Mouse (Mus musculus) intestine, embryonic 14.5 days (tissue): ENCODE results near the gene Man2a2. TPM values are rescaled to one million over a fixed set of nuclear protein-coding genes. Genes with fewer than 3 reads are reported as not detected.
A peak's percentile ranks its signal among the peaks of the same experiment; 100 is the strongest.

Source experiments
- ATAC-seq: fragments of 200-750 bp; cut with Nextera tagmentation; replicated peaks from 2 replicates; pipeline ENCODE4 v1.8.0; 2017; ENCODE audit warnings: low read depth, moderate number of reproducible peaks, moderate TSS enrichment, moderate library complexity; ENCODE audit not compliant: low FRiP score, low TSS enrichment
- DNase-seq: peaks from one replicate; pipeline ENCODE4 v3.0.0-alpha.2; 2018; ENCODE audit warnings: low spot score
- H3K27ac ChIP-seq: fragments of 300-500 bp; sonication (generic); 2 replicates; pipeline ENCODE4 v1.5.1; 2014; ENCODE audit warnings: low read depth, mild to moderate bottlenecking, control low read depth
- H3K27me3 ChIP-seq: fragments of 300-500 bp; sonication (generic); replicated peaks from 2 replicates; pipeline ENCODE4 v1.6.1; 2014; ENCODE audit warnings: low read length, control low read depth; ENCODE audit not compliant: control insufficient read depth, insufficient read depth
- H3K36me3 ChIP-seq: fragments of 300-500 bp; sonication (generic); 2 replicates; pipeline ENCODE4 v1.6.1; 2014; ENCODE audit warnings: low read length, control low read depth; ENCODE audit not compliant: control insufficient read depth, insufficient read depth
- H3K4me1 ChIP-seq: fragments of 300-500 bp; sonication (generic); replicated peaks from 2 replicates; pipeline ENCODE4 v1.6.1; 2014; ENCODE audit warnings: low read length, control low read depth, mixed read lengths; ENCODE audit not compliant: control insufficient read depth, insufficient read depth
- H3K4me2 ChIP-seq: fragments of 300-500 bp; sonication (generic); 2 replicates; pipeline ENCODE4 v1.6.1; 2014; ENCODE audit warnings: low read length
- H3K4me3 ChIP-seq: fragments of 300-500 bp; sonication (generic); 2 replicates; pipeline ENCODE4 v1.5.1; 2014; ENCODE audit warnings: low read depth, low read length, control low read depth, mixed read lengths
- H3K9ac ChIP-seq: fragments of 300-500 bp; sonication (generic); 2 replicates; pipeline ENCODE4 v1.6.1; 2014; ENCODE audit warnings: mild to moderate bottlenecking, low read length
- H3K9me3 ChIP-seq: fragments of 300-500 bp; sonication (generic); 2 replicates; pipeline ENCODE4 v1.6.1; 2016; ENCODE audit warnings: low read length, control low read depth; ENCODE audit not compliant: control insufficient read depth
- WGBS: fragments of 180-500 bp; shearing (Covaris S2); extraction: QIAGEN DNeasy Blood & Tissue Kit; methylation state at CpG from one replicate; pipeline ENCODE4 v1.1.7; 2014; 5-methylcytosine and 5-hydroxymethylcytosine counted together
- polyA plus RNA-seq: library from polyadenylated mRNA; unstranded; fragments of >200 nt; fragmentation: Nextera tagmentation; extraction: Ambion mirVana; gene quantifications from 2 replicates; pipeline ENCODE4 v1.2.1, GENCODE M21; 2014

Gene Man2a2
- polyA plus RNA-seq, 1 experiment from 2014 or later: 17.4 TPM

DNA sequence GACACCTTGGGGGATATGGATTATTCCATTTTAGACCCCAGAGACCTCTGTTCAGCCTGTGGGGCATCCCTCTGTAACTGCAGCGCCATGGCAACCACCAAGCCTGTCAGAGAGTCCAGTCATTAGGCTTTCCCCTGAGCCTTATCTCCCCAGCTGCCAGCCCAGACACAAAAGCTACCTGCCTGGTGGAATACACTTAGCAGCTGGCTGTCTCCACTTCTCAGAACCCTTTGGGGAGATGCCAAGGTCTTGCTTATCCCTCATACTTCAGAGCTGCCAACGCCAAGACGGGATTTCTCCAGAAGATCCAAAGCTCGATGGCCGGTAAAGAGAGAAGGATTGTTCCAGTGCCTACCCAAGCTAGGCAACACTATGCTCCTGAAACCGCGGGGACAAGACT, 29.4 kb downstream of the Man2a2 start:
- Histone ChIP-seq H3K9me3 (no peaks in the 10 kb centered on the region), H3K4me3 (no peak overlapping the region), H3K27me3 (no peaks in the 10 kb centered on the region), H3K9ac (no peak overlapping the region), H3K4me1 (peaks cover 23% of the 10 kb centered on the region; the same call in 1 of the 2 replicates), H3K4me2 (no peak overlapping the region), H3K36me3 (peaks cover 8% of the 10 kb centered on the region), H3K27ac (no peak overlapping the region)
- DNase-seq: no peak
- ATAC-seq: no peak
- WGBS: 81% methylated on average over 7 of the region's 7 CpGs

DNA sequence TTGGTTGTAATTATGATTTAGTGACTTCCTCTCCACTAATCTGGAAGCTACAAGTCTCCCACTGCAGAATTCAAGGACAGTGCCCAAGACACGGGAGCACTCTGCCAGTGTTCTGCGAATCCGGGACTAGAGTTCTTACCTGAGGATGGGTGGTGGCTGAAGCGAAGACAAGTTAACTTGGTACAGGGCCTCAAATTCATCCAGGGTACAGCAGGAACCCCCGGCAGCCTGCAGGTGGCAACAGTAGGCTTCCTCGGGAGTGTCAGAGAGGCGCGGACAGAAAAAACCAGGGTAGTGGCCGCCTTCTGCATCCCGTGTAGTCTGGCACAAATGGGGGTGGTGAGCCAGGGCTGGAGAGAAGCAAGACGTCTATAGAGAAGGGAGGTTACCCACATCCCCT, 30.4 kb downstream of the Man2a2 start, which contains the start of gene Unc45a:
Gene Unc45a, minus strand, starts transcription at position 213 of the 400 bp plus-strand sequence.
- DNase-seq: peak; percentile 82
- ATAC-seq: peak; percentile 59
- H3K9ac ChIP-seq: peak within 1 kb of the TSS; percentile 49
- 2% methylated on average over 11 of the region's 11 CpGs for WGBS
- peaks cover 18% of the 10 kb centered on the region for H3K36me3 ChIP-seq
- H3K27ac ChIP-seq: peak within 1 kb of the TSS; percentile 85
- H3K4me1 ChIP-seq: peaks cover 23% of the 10 kb centered on the region; the same call in 1 of the 2 replicates
- no peaks in the 10 kb centered on the region for H3K27me3 ChIP-seq
- H3K4me3 ChIP-seq: peak within 1 kb of the TSS; percentile 62
- H3K9me3 ChIP-seq: no peaks in the 10 kb centered on the region
- peak within 1 kb of the TSS; percentile 69 for H3K4me2 ChIP-seq

DNA sequence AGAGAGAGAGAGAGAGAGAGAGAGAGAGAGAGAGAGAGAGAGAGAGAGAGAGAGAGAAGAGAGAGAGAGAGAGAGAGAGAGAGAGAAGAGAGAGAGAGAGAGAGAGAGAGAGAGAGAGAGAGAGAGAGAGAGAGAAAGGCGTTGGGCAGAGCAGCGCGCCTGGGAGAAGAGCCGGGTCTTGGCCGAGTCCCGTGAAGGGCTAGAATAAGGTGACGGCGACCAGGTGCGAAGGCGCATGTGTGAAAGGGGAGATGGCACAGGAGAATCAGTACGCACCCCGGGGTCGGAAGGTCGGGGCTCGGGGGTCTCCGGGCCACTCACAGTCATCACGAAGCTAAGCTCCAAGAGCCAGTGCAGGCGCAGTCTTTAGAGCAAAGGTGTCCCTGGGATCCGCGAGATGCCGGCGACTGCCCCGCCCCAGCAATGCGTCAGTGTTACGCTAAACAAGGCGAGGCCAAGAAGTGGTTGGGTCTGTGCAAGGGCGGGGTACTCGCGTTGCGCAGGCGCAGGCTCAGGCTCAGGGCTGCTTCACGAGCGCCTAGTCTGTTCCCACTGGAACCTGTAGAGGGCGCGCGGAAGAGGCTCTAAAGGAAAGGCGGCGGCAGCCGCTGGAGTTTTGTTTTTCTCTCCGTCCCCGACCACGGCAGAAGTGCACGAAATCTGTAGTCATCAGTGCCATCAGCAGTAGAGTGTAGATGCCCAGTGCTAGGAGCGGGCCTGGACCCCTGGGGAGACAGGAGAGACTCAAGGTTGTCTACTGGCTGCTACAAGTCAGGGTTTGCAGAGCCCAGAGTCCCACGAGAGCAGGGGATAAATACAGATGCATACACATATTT, 31.2 kb downstream of the Man2a2 start:
- H3K27me3 ChIP-seq: no peaks in the 10 kb centered on the region
- no peaks in the 10 kb centered on the region for H3K9me3 ChIP-seq
- ATAC-seq: peak; percentile 94
- peak overlapping the region; percentile 62 for H3K4me3 ChIP-seq
- peak overlapping the region; percentile 85 for H3K27ac ChIP-seq
- H3K36me3 ChIP-seq: peaks cover 26% of the 10 kb centered on the region
- peak; percentile 98 for DNase-seq
- H3K4me2 ChIP-seq: peak overlapping the region; percentile 69
- H3K9ac ChIP-seq: peak overlapping the region; percentile 49
- H3K4me1 ChIP-seq: peaks cover 23% of the 10 kb centered on the region; the same call in 1 of the 2 replicates
- WGBS: under 1% methylated on average over 45 of the region's 45 CpGs

DNA sequence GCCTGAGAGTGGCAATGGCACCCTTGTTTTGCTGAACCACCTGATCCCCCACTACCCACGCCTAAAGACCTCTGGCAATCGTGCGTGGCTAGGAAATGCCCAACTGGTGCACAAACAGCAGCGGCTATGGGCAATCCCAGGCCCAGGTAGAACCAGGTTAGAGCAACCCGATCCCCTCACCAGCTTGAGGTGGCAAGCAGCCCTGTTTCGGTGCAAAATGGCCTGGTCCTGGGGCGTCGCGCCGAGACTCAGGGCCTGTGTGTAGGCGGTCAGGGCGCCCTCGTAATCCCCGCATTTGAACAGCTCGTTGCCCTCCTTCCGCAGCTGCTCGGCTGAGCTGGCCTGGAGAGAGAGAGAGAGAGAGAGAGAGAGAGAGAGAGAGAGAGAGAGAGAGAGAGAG, 31.8 kb downstream of the Man2a2 start:
- 8% methylated on average over 17 of the region's 17 CpGs for WGBS
- ATAC-seq (no peak), DNase-seq (peak; percentile 67)
- Histone ChIP-seq H3K27me3 (no peaks in the 10 kb centered on the region), H3K27ac (no peak overlapping the region), H3K9me3 (no peaks in the 10 kb centered on the region), H3K36me3 (peaks cover 32% of the 10 kb centered on the region), H3K4me2 (peak overlapping the region; percentile 69), H3K4me3 (peak overlapping the region; percentile 62), H3K4me1 (peaks cover 23% of the 10 kb centered on the region; the same call in 1 of the 2 replicates), H3K9ac (peak overlapping the region; percentile 49)

DNA sequence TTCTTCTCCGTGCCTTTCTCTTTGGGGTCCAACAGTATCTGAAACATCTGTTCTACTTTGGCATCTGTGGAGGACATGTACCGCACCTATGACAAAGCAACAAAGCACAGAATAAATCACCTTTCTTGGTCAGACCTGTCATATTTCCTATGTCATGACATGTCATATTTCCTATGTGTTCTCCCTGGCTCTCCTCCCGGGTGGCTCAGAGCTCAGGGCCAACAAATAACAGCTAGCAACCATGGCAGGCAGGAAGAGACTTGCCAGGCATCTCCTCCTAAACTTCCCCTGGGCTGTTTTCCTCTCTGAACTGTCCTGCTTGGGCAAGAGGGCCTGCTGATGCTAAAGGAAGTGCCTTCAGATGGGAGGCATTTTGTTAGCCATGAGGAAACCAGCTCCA, 34.2 kb downstream of the Man2a2 start:
- H3K27ac ChIP-seq: no peak overlapping the region
- 90% methylated on average over 3 of the region's 3 CpGs for WGBS
- H3K4me2 ChIP-seq: no peak overlapping the region
- no peak for DNase-seq
- H3K9ac ChIP-seq: no peak overlapping the region
- no peaks in the 10 kb centered on the region for H3K27me3 ChIP-seq
- H3K36me3 ChIP-seq: peaks cover 56% of the 10 kb centered on the region
- H3K4me1 ChIP-seq: peaks cover 17% of the 10 kb centered on the region; the same call in 1 of the 2 replicates
- ATAC-seq: no peak
- H3K9me3 ChIP-seq: 0 out of 2 replicates have a peak, but pooled peaks cover 3% of the 10 kb centered on the region
- no peak overlapping the region for H3K4me3 ChIP-seq

DNA sequence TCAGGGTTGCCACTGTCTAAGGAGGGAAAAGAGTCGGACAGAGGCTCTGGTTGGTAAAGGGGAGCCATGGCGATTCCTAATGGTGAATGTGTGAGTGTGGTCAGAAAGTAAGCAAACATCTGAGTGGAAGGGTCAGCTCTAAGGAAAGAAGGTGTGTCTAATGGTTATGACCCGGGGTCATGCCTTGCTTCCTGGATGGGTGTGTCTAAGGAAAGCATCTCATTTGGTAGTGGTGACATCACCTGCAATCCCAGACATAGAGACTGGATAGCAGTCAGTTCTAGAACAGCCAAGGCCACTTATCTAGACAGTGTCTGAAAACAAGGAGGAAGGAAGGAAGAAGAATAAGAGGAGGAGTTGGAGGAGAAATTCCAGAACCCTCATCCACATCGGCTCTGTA, 36.3 kb downstream of the Man2a2 start:
- Histone ChIP-seq H3K27me3 (no peaks in the 10 kb centered on the region), H3K36me3 (peaks cover 77% of the 10 kb centered on the region), H3K9ac (no peak overlapping the region), H3K9me3 (0 out of 2 replicates have a peak, but pooled peaks cover 3% of the 10 kb centered on the region), H3K27ac (no peak overlapping the region), H3K4me3 (no peak overlapping the region), H3K4me2 (no peak overlapping the region), H3K4me1 (peaks cover 13% of the 10 kb centered on the region; the same call in 1 of the 2 replicates)
- WGBS: 81% methylated on average over 4 of the region's 4 CpGs
- ATAC-seq: no peak
- no peak for DNase-seq

DNA sequence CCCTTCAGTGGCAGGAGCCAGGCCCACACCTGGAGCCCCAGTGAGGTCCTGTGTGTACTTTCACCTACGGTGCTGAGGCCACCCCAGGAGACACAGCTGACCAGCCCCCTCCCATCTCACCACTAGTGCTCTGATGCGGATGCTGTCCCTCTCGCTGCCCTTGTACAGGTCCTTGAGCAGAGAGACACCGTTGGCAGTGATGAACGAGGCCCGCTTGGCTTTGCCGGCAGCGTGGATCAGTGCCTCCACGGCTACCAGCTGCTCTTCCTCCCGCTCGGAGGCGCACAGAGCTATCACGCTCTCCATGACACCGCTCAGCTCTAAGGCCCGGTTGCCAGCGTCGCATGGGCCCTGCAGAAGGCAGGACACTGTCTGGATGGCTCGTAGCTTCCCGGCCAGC, 39.7 kb downstream of the Man2a2 start:
- Histone ChIP-seq H3K27ac (no peak overlapping the region), H3K36me3 (peaks cover 99% of the 10 kb centered on the region), H3K4me1 (no peaks in the 10 kb centered on the region), H3K9ac (no peak overlapping the region), H3K27me3 (no peaks in the 10 kb centered on the region), H3K4me2 (no peak overlapping the region), H3K4me3 (no peak overlapping the region), H3K9me3 (0 out of 2 replicates have a peak, but pooled peaks cover 3% of the 10 kb centered on the region)
- 94% methylated on average over 19 of the region's 19 CpGs for WGBS
- DNase-seq (no peak), ATAC-seq (no peak)

DNA sequence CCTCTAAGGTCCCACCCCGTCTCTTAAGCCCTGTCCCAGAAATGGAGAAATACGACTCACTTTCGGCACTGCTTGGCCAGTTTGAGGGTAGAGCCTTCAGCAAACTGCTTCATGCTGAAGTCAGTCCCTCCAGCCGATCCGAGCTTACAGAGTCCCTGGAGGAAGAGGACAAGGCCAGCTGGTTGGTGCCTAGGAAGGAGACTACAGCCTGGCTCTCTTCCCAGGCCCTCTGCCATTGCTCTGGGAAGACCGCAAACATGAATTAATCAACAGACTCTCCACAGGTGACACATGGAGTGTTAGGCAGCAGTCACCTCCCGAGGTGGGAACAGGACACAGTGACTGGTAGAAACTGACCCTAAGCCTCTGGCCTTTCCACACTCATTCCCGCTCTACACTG, 40.9 kb downstream of the Man2a2 start:
- Histone ChIP-seq H3K27ac (no peak overlapping the region), H3K9ac (no peak overlapping the region), H3K4me1 (no peaks in the 10 kb centered on the region), H3K36me3 (peaks cover 99% of the 10 kb centered on the region), H3K9me3 (0 out of 2 replicates have a peak, but pooled peaks cover 3% of the 10 kb centered on the region), H3K27me3 (no peaks in the 10 kb centered on the region), H3K4me3 (no peak overlapping the region), H3K4me2 (no peak overlapping the region)
- WGBS: 90% methylated on average over 8 of the region's 8 CpGs
- DNase-seq: no peak
- ATAC-seq: no peak
